Mouse (Mus musculus) spleen, adult 12 weeks (tissue): ENCODE data around the gene Scamp3.
"Not testable (repeated sequence)": the region's sequence is repeated elsewhere in the genome, so short reads cannot be mapped to it uniquely, and the experiment has no call there.

Experiments
- DNase-seq: peaks from one replicate; pipeline ENCODE4 v3.0.0; 2022; ENCODE audit warnings: low spot score

Gene Scamp3

DNA sequence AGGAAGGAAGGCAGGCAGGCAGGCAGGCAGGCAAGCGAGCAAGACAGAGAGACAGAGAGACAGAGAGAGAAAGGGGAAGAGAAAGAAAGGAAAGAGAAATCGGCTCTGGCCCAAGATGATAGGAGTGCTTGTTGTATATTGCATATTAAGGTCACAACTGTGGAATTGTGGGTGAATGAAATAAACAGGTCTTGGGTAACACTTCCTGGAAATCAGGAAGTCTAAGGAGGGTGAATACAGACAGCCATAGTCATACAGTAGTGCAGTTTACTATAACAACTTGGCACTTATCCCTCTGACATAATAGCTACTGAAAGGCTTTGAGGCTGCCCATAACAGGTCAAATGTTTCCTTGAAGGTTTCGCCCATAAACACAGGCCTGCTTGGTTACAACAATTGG is 22.6 kb downstream of the Scamp3 start:
- DNase-seq = no peak

DNA sequence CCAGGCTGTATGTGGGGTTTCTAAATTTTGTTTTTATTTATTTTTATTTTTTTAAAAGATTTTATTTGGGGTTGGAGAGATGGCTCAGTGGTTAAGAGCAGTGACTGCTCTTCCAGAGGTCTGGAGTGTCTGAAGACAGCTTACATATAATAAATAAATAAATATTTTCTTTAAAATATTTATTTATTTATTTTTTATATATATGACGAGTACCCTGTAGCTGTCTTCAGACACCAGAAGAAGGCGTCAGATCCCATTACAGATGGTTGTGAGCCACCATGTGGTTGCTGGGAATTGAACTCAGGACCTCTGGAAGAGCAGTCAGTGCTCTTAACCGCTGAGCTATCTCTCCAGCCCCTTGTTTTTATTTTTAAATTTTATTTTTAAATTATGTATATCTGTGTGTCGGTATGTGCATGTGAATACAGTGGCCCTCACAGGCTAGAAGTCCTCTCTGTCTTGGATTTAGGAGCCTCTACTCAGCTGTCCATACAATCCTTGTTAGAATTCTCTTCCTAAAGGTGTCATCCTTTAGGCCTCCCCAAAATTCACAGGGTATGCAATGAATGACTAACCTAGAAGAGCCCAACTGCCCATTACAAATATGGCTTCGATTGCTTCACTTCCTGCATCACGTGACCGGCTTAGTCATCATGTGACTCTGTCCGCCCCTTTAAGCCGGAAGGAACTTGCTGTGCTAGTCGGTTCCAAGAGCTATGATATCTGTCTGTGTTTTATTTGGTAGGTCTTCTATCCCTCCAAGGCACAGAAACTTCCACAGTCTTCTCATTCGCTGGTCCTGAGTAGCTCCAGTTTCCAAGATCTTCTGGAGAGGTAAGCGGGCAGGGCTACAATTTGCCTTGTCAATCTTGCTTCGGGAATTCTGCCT is 25.2 kb downstream of the Scamp3 start, which contains the start of gene Gba:
Gene Gba, plus strand, starts transcription at position 676 of the 889 bp plus-strand sequence.
- peak; percentile 71 for DNase-seq

DNA sequence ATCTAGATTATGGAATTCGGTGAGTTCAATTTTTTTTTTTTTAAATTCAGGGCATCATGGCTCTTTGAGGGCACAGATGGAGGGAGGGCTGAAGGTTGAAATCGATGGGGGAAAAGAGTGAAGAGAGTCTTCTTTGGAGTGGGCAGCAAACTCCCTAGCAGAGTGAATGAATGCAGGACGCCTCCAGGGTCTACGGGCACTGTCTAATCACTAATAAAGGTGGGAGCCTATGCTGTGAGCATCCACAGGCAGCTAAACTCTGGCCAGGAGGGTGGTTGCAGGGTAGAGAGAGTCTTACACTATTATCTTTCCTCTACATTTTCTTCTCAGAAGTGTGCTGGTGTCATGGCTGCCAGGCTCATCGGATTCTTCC is 25.9 kb downstream of the Scamp3 start:
- no peak for DNase-seq

DNA sequence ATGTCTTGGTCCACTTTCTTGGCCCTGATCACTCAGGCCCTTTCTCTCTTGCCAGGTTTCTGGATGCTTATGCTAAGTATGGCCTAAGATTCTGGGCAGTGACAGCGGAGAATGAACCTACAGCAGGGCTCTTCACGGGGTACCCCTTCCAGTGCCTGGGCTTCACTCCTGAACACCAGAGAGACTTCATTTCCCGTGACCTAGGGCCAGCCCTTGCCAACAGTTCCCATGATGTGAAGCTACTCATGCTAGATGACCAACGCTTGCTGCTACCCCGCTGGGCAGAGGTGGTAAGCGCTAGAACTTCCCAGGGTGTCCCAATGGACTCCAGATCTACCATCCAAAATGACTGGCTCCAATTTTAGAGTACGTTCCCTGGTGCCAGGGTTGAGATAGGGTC is 28.8 kb downstream of the Scamp3 start:
- no peak for DNase-seq

DNA sequence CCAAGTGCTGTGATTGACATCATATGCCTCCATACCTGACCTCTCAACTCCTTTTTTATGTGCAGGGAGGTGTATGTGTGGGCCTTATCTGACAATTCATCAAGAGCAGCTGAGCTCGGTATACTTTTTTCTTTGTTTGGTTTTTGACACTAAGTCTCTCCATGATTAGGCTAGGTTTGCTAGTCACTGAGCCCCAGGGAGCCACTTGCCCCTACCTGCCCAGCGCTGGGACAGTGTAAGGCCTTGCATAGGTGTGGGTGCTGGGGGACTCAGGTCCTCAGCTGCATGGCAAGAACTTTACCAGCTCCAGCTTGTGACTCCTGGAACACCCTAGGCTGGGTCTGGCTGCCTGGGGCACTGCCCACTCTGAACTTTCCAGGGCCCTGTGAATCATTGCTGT is 29.4 kb downstream of the Scamp3 start:
- no peak for DNase-seq

DNA sequence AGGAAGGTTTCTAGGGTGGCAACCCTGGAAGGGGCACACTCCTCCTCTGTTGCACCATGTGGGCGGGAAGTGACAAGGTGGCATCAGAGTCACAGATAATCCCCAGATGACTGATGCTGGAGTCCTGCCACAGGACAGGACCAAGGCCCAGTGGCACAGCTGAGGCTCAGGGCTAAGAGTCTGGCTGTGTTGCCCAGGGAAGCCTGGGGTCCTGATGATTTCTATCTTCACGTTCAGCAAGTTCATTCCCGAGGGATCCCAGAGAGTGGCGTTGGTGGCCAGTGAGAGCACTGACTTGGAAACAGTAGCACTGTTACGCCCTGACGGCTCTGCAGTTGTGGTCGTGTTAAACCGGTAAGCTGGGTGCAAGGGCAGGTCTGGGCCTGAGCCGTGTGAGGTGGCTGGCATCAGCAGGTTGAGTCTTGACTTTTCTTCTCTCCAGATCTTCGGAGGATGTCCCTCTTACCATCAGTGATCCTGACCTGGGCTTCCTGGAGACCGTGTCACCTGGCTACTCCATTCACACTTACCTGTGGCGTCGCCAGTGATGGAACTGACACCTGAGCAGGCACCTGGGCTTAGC is 30.9 kb downstream of the Scamp3 start:
- no peak for DNase-seq

DNA sequence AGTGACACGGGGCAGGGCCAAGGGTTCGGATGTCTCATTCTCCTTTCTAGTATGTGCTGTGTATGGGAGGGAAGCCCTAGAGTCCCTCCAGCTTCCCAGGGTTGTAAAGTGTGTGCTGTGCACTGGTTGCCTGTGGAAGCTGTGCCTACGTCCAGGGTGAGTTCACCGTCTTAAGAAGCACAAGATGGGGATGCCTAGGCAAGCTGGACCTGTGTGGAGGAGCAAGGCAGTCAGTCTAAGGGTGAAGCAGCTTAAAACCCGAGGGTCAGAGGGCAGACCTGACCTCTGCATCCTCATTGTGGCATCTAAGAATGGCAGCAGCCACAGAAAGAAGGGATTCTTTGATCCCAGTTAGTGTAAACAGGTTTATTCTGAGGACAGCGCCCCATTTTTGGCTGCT is 31.5 kb downstream of the Scamp3 start:
- DNase-seq = no peak

DNA sequence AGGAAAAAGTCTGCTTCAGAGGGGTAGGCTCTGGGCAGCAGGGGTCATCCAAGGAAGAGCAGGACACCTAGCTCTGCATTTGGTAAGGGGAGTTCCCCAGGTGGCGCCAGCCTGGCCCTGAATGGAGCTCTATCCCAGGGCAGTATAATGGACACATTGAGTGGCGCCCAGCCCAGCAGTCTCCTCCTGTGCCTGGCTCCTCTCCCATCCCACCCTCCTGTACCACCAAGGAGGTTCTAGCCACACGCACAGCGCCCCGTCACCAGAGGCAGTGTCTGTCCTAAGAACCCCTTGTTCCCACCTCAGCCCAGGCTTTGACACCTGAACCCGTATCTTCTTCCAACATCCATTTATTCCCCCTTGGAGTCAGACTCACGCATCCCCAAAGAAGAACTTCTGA is 32.5 kb downstream of the Scamp3 start:
- no peak for DNase-seq

DNA sequence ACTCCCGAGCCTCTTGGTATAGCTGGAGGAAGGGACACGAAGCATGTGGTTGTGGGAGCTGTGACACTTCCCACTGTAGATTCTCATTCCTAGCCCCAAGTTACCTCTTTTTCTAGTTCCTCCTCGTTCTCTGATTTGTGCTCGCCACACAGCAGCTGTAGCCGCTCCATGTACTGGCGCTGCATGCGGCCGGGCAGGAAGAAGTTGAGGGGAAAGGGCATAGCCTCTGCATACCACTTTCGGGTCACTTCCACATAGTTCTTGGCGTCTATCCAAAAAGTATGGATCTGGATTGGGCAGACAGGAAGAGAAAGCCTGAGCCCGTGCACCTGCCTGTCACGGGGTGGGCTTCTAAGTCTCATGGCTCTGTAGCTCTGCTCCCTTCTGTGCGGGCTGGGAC is 32.9 kb downstream of the Scamp3 start:
- no peak for DNase-seq

DNA sequence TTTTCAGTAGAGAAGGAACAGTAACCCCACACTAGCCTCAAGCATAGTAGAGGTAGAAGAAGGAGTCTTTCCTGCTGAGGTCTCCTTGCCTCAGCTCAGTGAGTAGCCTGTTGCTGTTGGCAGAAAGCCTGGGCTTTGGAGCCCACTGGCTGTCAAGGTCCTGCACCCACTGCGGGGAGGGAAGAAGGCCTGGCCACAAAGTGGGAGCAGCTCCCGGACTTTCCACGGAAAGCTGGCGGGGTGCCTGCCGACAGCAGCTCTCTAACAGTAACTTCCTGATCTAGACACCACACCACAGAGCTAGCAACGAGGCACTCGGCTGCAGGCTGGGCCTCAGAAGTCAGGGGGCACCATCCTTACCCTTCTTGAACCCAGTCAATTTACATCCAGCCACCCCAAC is 33.5 kb downstream of the Scamp3 start:
- DNase-seq = no peak

DNA sequence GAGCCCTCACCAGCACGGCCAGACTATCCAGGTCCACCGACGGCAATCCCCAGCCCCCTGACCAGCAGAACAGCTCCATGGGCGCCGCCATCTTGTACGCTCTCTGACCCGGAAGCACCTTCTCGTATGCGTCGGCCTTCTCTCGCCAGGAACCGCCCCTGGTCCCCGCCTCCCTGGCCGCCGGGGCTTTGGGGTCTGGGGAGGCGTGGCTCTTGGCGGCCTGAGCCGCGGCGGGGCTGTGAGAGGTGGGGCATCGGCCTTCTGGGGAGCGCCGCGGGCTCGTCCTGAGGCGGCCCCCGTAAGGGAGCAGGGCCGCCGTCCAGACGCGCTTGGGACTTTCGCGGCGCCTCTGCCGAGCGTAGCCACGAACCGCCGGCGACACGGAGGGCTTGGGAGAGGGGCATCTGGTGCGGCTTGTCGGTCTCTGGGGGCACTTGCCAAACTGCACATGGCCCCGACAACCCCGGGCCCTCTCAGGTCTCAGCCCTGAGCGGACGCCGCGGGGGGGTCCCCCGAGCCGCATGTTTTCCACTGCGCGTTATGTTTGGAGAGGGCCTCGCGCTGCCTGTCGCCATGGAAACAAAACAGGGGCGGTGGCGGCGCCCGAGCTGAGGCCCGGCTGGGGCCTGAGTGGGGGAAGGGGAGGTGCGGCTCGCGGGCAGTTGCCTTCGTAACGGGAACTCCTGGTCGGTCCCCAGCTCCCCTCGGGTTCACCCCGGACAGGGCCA is 36.7 kb downstream of the Scamp3 start:
- DNase-seq = peak; percentile 81

DNA sequence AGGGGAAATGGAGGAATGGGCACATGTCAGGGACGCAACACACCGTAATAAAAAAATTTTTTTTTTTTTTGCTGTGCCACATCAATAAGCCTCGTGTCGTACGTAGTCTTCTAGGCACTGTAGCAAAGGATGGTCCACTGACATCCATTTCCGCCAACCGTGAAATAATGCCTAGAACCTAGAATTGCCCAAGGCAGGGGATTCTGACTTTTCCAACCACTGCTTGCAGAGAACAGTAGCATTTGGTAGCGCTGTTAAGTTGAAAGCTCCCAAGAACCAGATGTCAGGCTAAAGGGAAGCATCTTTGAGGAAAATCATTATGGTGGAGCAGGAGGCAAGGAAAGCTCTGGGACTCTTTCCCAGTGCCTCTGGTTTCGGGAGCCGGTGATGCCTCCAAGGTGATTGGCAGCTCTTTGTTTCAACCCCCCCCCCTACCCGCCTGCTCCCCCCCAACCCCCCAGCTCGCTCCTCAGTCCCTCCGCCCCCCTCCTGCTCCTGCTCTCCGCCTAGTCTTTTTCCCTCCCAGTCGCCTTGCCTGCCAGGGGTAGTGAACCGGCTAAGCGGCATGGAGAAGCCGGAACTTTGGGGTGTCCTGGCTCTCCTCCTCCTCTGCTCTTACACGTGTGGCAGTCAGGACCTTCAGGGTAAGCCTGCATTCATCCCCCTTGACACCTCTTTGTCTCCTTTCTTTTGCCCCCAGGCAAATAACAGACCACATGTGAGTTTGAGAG is 37.6 kb downstream of the Scamp3 start, which contains the start of gene Thbs3:
Gene Thbs3, plus strand, starts transcription at position 500 of the 731 bp plus-strand sequence.
- DNase-seq = no peak

DNA sequence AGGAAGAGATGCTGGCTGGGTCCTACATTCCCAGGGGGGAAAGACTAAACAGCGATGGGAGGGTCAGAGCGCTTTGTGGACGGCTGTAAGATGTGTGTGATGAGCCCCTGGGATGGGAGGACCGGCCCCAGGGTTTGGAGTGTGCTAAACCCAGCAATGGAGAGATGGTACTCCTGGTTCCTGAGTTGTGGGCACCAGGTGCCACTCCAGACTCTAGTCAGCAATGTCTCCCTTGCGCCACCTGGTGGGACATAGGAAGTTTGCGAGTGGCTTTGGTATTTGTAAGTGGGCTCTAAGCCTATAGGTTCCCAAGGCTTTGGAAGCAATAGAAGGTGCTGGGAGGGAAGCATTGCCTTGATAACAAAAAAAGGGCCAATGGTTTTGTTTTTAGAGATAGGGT is 38.6 kb downstream of the Scamp3 start:
- DNase-seq = peak; percentile 73

DNA sequence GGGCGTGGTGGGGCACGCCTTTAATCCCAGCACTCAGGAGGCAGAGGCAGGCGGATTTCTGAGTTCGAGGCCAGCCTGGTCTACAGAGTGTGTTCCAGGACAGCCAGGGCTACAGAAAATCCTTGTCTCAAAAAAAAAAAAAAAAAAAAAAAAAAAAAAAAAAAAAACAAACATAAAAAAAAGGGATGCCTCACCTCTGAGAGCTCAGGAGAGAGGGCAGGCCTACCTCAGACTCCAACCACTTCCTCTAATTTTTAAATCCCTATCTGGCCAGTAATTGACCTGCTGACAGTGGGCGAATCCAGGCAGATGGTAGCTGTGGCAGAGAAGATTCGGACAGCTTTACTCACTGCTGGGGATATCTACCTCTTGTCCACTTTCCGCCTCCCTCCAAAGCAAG is 39.1 kb downstream of the Scamp3 start:
- not testable (repeated sequence) for DNase-seq

DNA sequence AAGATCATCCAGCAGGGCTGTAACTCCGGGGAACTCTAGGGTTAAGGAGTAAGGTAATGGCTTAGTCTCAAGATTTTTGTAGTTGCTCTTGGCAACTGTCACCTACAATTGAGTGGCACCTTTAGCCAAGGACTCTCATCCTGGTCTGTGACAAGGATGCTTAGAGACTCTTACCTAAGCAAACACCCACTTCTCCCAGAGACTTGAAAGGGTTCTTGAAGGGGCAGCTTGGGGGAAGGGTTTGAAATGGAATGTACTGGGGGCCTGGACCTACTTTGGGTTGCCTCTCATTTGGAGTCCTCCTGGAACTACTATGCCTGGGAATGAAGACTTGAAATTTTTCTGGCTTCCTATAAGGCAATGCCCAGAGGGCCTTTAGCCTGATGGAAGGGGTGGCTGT is 41.0 kb downstream of the Scamp3 start:
- DNase-seq = no peak

DNA sequence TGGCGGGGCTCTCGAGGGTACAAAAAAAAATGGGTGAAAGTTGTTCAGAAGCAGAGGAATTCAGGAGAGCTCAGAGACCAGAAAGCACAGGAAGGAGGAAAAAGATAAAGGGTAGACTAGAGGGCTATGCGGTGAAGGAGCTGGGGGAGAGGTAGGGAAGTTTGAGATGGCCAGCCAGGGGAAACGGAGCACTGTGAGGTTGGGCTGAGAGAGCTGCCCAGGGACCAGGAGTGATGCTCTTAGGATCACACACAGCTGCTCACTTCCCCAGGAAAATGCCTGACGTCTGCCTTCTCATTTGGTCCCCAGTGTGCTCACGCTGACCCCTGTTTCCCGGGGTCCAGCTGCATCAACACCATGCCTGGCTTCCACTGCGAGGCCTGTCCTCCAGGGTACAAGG is 42.3 kb downstream of the Scamp3 start:
- DNase-seq = no peak

DNA sequence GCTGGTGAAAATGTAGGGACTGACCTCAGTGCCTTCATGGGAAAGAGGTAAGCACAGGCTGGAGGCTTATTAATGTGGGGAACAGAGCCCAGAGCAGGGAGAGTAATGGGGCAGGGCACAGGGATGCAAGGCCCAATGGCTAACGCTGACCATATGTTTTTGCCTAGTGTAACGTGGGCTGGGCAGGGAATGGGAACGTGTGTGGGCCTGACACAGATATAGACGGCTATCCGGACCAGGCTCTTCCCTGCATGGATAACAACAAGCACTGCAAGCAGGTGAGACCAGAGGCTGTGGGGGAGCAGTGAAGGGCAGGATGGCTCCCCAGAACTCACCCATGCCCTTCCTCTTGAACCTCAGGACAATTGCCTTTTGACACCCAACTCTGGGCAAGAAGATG is 43.9 kb downstream of the Scamp3 start:
- no peak for DNase-seq

DNA sequence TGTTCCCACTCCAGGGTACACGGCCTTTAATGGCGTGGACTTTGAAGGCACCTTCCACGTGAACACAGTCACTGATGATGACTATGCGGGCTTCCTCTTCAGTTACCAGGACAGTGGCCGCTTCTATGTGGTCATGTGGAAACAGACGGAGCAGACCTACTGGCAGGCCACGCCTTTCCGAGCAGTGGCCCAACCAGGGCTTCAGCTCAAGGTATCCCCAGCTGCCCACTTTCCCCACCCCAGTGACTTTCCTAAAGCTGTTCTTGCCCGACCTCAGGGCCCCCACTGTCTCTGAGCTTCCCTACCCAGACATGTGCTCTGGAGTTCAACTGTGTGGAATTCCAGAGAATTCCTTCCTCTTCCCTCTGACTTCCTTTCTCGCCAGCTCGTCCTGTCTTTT is 47.5 kb downstream of the Scamp3 start:
- no peak for DNase-seq

DNA sequence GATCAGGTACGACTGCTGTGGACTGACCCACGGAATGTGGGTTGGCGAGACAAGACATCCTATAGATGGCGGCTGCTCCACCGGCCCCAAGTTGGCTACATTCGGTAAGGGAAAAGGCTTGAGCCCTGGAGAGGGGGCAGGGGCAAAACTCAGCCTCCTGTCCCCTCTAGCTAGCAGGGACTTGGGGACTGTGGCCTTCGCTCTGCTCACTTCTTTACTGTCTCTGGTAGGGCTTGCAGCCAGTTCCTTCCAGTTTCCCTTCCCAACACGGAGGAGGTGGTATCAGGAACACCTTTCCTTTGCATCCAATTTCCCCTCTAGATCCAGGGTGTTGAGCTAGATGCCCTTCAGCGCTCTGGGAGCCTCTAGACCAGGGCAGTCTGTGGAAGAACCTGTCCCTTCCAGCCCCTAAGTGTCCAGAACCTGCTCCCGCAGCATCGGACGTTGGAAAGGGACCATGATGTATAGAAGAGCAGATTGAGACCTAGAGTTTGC is 48.1 kb downstream of the Scamp3 start:
- no peak for DNase-seq

DNA sequence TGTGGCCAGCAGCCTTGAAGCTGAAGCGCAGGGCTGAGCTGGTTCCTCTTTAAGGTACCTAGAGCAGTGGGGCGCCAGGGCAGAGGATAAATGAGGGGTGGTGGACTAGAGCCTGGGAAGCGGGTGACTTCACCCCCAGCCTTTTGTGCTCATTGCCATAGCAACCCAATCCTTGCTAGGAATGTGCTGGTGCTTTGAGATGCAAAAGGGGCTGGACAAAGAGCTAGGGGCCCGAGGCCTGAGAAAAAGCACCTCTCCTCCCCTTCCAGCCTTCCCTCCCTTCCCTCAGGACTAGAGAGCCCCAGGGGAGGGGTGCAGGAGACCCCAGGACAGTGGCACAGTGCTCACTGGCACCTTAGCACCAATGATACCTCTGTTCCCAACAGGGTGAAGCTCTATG is 48.6 kb downstream of the Scamp3 start:
- DNase-seq = no peak

DNA sequence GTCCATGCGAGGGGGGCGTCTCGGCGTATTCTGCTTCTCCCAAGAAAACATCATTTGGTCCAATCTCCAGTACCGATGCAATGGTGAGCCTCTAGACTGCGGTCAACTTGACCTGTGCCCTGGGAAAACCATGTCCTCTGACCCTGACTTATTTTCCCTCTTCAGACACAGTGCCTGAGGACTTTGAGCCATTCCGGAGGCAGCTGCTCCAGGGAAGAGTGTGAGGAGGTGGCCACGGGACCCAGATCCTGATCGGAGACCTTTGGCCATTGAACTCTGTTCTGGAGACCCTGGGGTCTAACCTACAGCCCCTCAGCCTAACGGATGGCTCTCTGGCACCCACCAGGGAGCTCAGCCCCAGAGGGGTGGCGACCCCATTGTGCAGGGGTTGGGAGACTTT is 49.1 kb downstream of the Scamp3 start:
- DNase-seq = no peak

DNA sequence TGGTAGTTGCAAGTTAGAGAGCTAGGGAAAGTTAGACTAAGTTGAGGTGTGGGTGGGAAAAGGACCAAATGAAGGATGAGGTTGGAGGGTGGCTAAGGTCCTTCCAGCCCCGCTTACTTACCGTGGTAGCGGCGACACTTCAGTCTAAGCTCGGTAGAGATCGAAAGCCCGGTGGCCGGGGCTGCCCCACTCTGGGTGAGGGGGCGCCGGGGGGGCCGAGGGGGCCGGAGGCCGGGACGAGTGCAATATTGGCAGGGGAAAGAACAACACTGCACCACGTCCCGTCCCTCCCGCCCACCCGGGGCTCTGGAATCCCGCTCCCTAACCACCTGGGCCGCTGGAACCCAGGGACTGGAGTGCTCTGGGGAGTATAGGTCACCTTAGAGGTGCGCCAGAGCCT is 49.6 kb downstream of the Scamp3 start, which contains the start of gene Mtx1:
Gene Mtx1, minus strand, starts transcription at position 189 of the 400 bp plus-strand sequence.
- DNase-seq = no peak
